Mouse (Mus musculus): ENCODE data around the gene Tcte1. TPM values are rescaled to one million over a fixed set of nuclear protein-coding genes. Genes with fewer than 3 reads are reported as not detected.

The Tcte1 gene
- polyA plus RNA-seq, 1 experiment from 2014 or later = 6.2 TPM

DNA sequence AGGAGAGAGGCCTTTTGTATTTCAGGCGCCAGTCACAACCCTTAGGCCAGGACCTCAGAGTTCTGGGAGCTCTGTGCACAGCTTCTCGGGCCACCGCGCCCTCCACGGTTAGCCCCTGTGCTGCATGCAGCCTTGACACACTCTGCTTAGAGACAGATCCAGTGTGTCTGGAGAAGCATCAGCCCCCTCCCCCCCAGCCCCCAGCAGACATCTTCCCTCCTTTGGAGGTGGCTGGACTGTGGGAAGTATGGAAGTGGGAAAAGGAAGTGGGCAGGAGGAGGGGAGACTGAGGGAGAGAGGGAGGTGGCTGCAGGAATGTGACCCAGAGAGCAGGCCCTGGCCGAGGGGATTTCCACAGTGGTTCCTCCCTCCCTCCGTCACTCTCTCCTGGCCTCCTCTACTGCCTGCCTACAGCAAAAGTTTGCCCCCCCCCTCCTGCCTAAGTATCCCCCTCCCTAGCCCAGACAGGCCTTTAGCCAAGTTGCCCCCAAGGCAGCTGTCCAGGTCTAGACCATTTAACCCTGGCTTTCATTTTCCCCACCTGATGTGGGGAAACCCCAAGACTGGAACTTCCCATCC lies 34.1 kb downstream of the Tcte1 start:
- no peak overlapping the region for H3K4me2 ChIP-seq (replicated peaks)
- H3K4me3 ChIP-seq (replicated peaks) = no peak overlapping the region
- peaks cover 18% of the 10 kb centered on the region for H3K27me3 ChIP-seq
- no peak overlapping the region for H3K9ac ChIP-seq
- peaks cover 23% of the 10 kb centered on the region for H3K4me1 ChIP-seq
- H3K36me3 ChIP-seq = no peaks in the 10 kb centered on the region
- WGBS = 68% methylated on average over 7 of the region's 7 CpGs
- ATAC-seq (ENCODE audit: insufficient number of reproducible peaks, low FRiP score, low TSS enrichment, low read depth) = no peak
- no peaks in the 10 kb centered on the region for H3K9me3 ChIP-seq (replicated peaks)
- H3K27ac ChIP-seq (replicated peaks) = no peak overlapping the region

DNA sequence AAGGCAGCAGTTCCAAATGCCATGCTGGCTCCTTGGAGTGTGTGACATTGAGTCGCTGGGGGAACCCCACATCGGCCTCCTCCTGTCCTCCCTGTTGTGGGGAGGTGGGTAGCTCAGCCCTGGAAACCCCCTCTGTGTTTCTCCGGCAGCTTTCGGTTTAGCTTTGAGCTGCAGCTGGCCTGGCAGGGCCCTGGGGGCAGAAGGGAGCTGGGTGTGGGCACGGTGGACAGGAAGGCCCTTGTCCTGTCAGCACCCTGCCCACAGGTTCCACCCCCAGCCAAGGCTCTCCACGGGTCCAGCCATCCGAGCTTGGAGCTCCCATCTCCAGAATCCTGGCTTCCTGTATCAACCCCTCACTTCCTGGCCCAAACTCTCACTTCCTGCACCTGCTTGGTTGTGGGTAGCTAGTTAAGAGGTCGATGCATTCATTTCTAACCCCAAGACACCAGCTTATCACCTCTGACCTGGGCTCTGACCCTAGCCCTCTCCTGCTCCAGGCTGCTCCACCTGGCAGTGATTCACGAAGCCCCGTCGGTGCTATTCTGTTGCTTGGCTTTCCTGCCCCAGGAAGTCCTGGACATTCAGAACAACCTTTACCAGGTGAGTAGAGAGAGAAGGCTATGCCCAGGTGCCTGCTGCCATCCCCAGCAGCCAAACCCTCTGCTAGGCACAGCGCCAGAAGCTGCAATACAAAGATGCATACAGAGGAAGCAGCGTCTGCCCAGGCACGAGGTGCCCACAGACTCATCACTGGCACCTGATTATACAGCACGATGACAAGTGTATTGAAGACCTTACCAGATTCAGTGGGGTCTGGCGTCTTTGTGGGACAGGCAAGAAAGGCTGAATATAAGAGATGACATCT lies 35.0 kb downstream of the Tcte1 start:
- Histone ChIP-seq H3K4me2 (replicated peaks) (no peak overlapping the region), H3K4me1 (peaks cover 23% of the 10 kb centered on the region), H3K4me3 (replicated peaks) (no peak overlapping the region), H3K27me3 (peaks cover 12% of the 10 kb centered on the region), H3K27ac (replicated peaks) (no peak overlapping the region), H3K9me3 (replicated peaks) (no peaks in the 10 kb centered on the region), H3K9ac (no peak overlapping the region), H3K36me3 (no peaks in the 10 kb centered on the region)
- ATAC-seq (ENCODE audit: insufficient number of reproducible peaks, low FRiP score, low TSS enrichment, low read depth) = no peak
- 54% methylated on average over 16 of the region's 16 CpGs for WGBS

DNA sequence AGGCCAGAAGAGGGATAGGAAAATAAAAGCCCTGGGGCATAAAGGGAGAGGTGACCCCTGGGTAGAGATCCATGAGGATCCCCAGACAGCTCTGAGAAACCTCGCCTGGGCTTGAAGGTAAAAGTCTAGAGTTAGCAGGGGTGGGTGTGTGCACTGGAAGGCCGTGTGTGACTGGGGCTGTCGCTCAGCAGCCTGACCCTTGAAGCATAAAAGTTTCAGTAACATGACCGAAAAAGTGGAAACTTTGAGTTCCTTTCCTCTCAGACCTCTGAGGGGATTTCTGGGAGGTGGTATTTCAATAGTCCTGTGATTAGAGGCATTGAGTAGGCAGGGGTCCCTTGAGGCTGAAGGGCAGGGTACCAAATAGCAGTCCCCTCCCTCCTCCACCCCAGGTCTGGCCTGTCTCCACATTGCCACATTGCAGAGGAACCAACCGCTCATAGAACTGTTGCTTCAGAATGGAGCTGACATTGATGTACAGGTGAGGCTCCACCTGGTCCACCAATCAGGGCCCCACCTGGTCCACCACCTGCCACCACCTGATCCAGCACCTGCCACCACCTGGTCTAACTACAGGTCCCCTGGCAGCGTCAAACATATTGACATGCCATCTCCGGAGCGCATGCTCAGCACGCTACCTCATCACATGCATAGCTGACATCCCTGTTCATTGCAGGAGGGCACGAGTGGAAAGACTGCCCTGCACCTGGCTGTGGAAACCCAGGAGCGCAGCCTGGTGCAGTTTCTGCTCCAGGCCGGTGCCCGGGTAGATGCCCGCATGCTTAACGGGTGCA lies 36.7 kb downstream of the Tcte1 start:
- Histone ChIP-seq H3K4me3 (replicated peaks) (no peak overlapping the region), H3K9me3 (replicated peaks) (no peaks in the 10 kb centered on the region), H3K36me3 (0 out of 2 replicates have a peak, but pooled peaks cover under 1% of the 10 kb centered on the region), H3K4me2 (replicated peaks) (no peak overlapping the region), H3K27ac (replicated peaks) (no peak overlapping the region), H3K9ac (no peak overlapping the region), H3K27me3 (peaks cover 11% of the 10 kb centered on the region), H3K4me1 (peaks cover 30% of the 10 kb centered on the region)
- WGBS = 86% methylated on average over 15 of the region's 15 CpGs
- ATAC-seq (ENCODE audit: insufficient number of reproducible peaks, low FRiP score, low TSS enrichment, low read depth) = no peak

DNA sequence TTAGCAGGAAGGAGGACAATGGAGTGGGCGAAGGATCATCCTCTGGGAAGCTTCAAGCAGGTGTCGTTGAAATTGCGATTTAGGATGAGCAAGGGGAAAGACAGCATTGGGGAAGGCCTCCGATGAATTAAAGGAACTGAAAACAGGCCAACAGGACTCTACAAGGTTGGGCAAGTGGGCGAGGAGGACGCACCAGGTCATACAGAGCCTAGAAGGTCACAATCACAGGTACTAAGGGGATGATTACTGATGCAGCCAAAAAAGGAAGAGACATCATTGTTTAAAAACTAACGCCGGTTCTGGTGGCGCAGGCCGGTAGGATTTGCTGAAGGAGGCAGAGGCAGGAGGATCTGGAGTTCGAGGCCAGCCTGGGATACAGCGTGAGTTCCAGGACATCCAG lies 40.0 kb downstream of the Tcte1 start:
- peak overlapping the region; percentile 94 for H3K4me2 ChIP-seq (replicated peaks)

DNA sequence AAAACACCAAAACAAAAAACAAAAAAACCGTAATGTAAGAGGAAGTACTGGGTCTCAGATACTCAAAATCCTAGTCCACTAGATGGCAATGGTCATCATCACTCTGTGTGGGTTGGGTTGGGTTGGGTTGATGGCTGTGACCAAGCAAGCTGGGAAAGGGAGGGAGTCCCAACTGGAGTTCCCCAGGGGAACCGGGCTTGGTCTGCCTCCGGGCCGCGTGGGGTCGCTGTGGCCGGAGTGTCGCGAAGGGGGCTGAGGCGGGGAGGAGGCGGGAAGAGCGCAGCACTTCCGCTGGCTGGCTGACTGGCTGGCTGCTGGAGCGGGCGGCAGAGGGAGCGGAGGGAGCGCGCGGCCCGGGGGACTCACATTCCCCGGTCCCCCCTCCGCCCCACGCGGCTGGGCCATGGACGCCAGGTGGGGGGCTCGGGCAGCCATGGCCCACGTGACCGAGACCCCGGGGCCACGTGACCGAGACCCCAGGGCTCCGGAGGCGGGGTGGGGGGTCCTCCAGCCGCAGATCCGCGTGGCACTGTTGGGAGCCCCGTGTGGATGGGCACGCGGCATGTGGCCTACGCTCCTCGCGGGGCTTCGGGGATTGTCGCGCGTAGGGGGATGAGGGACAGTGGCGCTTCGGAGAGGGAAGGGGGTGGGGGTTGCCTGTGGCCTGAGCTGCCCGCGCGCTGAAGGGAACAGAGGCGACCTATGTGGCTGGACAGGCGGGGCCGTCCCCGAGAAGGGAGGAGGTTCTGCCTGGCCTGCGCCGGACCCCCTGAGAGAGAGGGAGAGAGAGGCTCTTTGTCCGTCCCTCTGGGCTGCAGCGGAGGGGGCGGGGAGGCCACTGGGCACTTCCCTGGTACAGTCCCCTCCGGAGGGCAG lies 40.7 kb downstream of the Tcte1 start, which contains the start of gene Slc35b2:
Gene Slc35b2, plus strand, starts transcription at position 220 of the 876 bp plus-strand sequence.
- H3K9ac ChIP-seq = peak within 1 kb of the TSS; percentile 96
- under 1% methylated on average over 58 of the region's 61 CpGs for WGBS

More for the DNA sequence above, 40.0 kb downstream of the Tcte1 start:
- peak overlapping the region; percentile 90 for H3K4me3 ChIP-seq (replicated peaks)
- no peak overlapping the region for H3K27ac ChIP-seq (replicated peaks)
- peaks cover 31% of the 10 kb centered on the region for H3K36me3 ChIP-seq
- no peak for ATAC-seq (ENCODE audit: insufficient number of reproducible peaks, low FRiP score, low TSS enrichment, low read depth)
- H3K4me1 ChIP-seq = peaks cover 32% of the 10 kb centered on the region
- no peaks in the 10 kb centered on the region for H3K27me3 ChIP-seq
- 72% methylated on average over 12 of the region's 12 CpGs for WGBS
- no peaks in the 10 kb centered on the region for H3K9me3 ChIP-seq (replicated peaks)
- H3K9ac ChIP-seq = no peak overlapping the region

DNA sequence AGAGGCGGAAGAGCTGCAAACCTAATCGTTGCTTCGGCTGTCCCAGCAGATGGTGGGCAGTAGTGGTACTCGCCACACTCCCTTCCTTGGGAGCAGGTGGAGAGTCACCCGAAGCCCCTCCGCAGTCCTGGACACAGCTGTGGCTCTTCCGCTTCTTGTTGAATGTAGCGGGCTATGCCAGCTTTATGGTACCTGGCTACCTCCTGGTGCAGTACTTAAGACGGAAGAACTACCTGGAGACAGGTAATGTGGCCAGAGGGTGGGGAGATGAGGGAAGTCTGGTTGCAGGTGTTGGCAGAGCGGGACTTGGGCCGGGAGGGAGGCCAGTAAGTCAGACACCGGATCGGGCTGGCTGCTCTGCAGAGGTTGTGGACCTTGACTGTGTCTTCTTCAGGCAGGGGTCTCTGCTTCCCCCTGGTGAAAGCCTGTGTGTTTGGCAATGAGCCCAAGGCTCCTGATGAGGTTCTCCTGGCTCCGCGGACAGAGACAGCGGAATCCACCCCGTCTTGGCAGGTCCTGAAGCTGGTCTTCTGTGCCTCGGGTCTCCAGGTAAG lies 41.4 kb downstream of the Tcte1 start:
- Histone ChIP-seq H3K4me1 (peaks cover 44% of the 10 kb centered on the region), H3K27ac (replicated peaks) (peak overlapping the region; percentile 87), H3K4me3 (replicated peaks) (peak overlapping the region; percentile 90), H3K36me3 (peaks cover 45% of the 10 kb centered on the region), H3K9me3 (replicated peaks) (no peaks in the 10 kb centered on the region), H3K4me2 (replicated peaks) (peak overlapping the region; percentile 94), H3K27me3 (no peaks in the 10 kb centered on the region), H3K9ac (peak overlapping the region; percentile 96)
- ATAC-seq (ENCODE audit: insufficient number of reproducible peaks, low FRiP score, low TSS enrichment, low read depth) = no peak
- WGBS = 7% methylated on average over 18 of the region's 18 CpGs

More for the DNA sequence above, 40.7 kb downstream of the Tcte1 start, which contains the start of gene Slc35b2:
- no peaks in the 10 kb centered on the region for H3K27me3 ChIP-seq
- no peaks in the 10 kb centered on the region for H3K9me3 ChIP-seq (replicated peaks)
- H3K4me2 ChIP-seq (replicated peaks) = peak within 1 kb of the TSS; percentile 94
- peak within 1 kb of the TSS; percentile 87 for H3K27ac ChIP-seq (replicated peaks)
- H3K4me3 ChIP-seq (replicated peaks) = peak within 1 kb of the TSS; percentile 90
- peak; percentile 86 for ATAC-seq (ENCODE audit: insufficient number of reproducible peaks, low FRiP score, low TSS enrichment, low read depth)
- peaks cover 38% of the 10 kb centered on the region for H3K36me3 ChIP-seq
- peaks cover 38% of the 10 kb centered on the region for H3K4me1 ChIP-seq

DNA sequence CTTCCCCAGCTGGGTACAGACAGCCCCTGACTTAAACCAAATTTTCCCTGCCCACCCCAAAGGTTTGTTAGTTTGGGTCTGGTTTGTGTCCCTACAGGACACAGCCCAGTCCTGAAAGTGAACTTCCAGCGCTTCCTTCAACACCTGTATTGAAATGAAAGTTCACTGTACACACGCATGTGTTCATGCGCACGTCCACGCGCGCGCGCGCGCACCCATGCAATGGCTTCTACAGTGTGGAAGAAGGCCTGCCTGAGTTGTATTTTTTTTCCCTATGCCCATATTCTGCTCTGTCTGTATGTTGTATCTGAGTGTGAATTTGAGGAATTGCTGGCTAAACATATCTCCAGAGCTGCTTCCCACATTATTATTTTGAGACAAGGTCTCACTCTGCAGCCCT lies 41.9 kb downstream of the Tcte1 start:
- H3K4me3 ChIP-seq (replicated peaks) = peak overlapping the region; percentile 90
- peak overlapping the region; percentile 94 for H3K4me2 ChIP-seq (replicated peaks)
- H3K4me1 ChIP-seq = peaks cover 49% of the 10 kb centered on the region
- no peak for ATAC-seq (ENCODE audit: insufficient number of reproducible peaks, low FRiP score, low TSS enrichment, low read depth)
- H3K36me3 ChIP-seq = peaks cover 50% of the 10 kb centered on the region
- no peak overlapping the region for H3K9ac ChIP-seq
- WGBS = 91% methylated on average over 11 of the region's 11 CpGs
- no peaks in the 10 kb centered on the region for H3K27me3 ChIP-seq
- no peaks in the 10 kb centered on the region for H3K9me3 ChIP-seq (replicated peaks)
- peak overlapping the region; percentile 87 for H3K27ac ChIP-seq (replicated peaks)

DNA sequence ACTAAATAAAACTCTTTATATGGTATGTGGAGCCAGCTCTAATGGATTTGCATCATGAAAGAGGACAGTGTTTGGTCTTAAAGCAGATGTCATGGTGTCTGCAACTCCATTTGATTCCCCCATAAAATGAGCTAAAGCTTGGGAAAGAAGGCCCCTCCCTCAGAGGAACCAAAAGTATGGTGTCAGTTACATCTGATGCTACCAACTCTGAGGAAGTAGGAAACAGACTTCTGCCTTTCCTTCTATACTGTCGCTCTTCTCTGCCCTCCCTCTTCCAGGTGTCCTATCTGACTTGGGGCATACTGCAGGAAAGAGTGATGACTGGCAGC lies 42.8 kb downstream of the Tcte1 start:
- Histone ChIP-seq H3K9me3 (replicated peaks) (no peaks in the 10 kb centered on the region), H3K9ac (no peak overlapping the region), H3K4me1 (peaks cover 58% of the 10 kb centered on the region), H3K27me3 (no peaks in the 10 kb centered on the region), H3K4me2 (replicated peaks) (no peak overlapping the region), H3K4me3 (replicated peaks) (no peak overlapping the region), H3K36me3 (peaks cover 59% of the 10 kb centered on the region), H3K27ac (replicated peaks) (0 out of 2 replicates have a peak overlapping the region, but pooled peaks have one; percentile 11)
- 61% methylated on average over 1 of the region's 1 CpGs for WGBS
- no peak for ATAC-seq (ENCODE audit: insufficient number of reproducible peaks, low FRiP score, low TSS enrichment, low read depth)

DNA sequence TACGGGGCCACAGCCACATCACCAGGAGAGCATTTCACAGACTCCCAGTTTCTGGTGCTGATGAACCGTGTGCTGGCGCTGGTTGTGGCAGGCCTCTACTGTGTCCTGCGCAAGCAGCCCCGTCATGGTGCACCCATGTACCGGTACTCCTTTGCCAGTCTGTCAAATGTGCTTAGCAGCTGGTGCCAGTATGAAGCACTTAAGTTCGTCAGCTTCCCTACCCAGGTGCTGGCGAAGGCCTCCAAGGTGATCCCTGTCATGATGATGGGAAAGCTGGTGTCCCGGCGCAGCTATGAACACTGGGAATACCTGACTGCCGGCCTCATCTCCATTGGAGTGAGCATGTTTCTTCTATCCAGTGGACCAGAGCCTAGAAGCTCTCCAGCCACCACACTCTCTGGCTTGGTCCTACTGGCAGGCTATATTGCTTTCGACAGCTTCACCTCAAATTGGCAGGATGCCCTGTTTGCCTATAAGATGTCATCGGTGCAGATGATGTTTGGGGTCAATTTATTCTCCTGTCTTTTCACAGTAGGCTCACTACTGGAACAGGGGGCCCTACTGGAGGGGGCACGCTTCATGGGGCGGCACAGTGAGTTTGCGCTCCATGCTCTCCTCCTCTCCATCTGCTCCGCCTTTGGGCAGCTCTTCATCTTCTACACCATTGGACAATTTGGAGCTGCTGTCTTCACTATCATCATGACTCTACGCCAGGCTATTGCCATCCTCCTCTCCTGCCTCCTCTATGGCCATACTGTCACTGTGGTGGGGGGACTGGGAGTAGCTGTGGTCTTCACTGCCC lies 43.3 kb downstream of the Tcte1 start:
- Histone ChIP-seq H3K4me3 (replicated peaks) (no peak overlapping the region), H3K36me3 (peaks cover 65% of the 10 kb centered on the region), H3K27ac (replicated peaks) (peak overlapping the region; percentile 35; the same call in 1 of the 2 replicates), H3K9ac (no peak overlapping the region), H3K4me2 (replicated peaks) (no peak overlapping the region), H3K27me3 (no peaks in the 10 kb centered on the region), H3K9me3 (replicated peaks) (no peaks in the 10 kb centered on the region), H3K4me1 (peaks cover 64% of the 10 kb centered on the region)
- WGBS = 60% methylated on average over 18 of the region's 18 CpGs
- 0 out of 2 replicates have a peak, but pooled peaks have one; percentile 8 for ATAC-seq (ENCODE audit: insufficient number of reproducible peaks, low FRiP score, low TSS enrichment, low read depth)
